In the genomic region with DNA sequence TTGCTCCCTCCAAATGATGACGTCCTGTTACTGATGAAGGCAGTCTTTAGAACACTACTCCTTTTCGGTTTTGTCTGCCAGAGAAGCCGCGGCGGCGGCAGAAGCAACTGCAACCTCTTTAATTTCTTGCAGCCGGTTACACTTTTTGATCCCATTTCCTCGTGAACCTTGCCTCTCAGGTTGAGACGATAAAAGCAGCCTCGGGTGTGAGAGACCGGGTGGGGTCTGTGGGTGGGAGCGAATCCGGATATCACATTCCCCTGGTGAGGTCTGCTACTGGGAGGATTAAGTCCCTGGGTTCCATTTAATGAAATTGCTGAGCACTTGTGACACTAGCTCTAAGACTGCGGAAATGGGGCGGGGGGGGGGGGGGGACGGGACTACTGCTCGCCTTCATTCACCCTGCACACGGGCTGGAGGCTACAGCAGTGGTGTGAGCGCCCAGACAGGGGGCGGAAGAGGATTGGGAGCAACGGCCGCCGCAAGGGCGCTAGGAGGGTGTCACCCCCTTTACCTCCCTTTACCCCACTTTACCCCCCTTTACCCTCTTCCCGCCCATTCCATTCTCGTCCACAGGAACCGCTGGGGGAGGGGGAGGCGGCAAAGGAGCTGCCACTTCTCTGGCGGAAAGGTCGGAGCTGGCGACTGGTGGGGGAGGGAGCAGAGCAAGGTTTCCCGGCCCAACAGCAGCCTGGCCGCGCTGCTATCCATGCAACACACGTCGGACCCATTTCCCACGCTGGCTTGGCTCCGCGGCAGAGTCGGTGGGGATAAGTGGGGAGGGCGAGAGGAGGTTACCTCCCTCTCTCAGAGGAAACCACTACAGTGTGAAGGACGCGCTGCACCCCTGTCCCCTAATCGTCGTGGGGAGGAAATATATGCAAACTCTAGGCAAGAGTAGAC, we compare ENCODE assay signal across 8 mouse cellular contexts. TPM values are rescaled to one million over a fixed set of nuclear protein-coding genes. Genes with fewer than 3 reads are reported as not detected.
DNase-seq lines count a peak whose midpoint lies in the region; ATAC-seq and TF ChIP-seq lines count a peak whose summit lies in the region.

No protein-coding gene starts in this region.

- H3K4me3 ChIP-seq in intestine, embryonic 15.5 days (replicated peaks): peak overlapping the region; percentile 58
- peak overlapping the region; percentile 63 for H3K4me3 ChIP-seq in midbrain, embryonic 11.5 days (ENCODE audit: low read depth, low read length)
- peak overlapping the region; percentile 43 for H3K4me3 ChIP-seq in spleen, adult 2 months (ENCODE audit: extremely low read depth, insufficient read depth, insufficient read length)

- peak overlapping the region; percentile 91 for H3K27ac ChIP-seq in intestine, embryonic 15.5 days
- H3K27ac ChIP-seq in midbrain, embryonic 11.5 days (ENCODE audit: low read depth, low read length): peak overlapping the region; percentile 78
- no peak overlapping the region for H3K27ac ChIP-seq in spleen, adult 2 months (ENCODE audit: insufficient read depth, low read length)

- no peak for TF ChIP-seq CTCF in spleen, adult 2 months (IDR thresholded peaks at IDR 0.05; ENCODE audit: extremely low read depth, insufficient read depth, insufficient read length, insufficient replicate concordance)

- no peaks in the 10 kb centered on the region for H3K36me3 ChIP-seq in intestine, embryonic 15.5 days
- H3K36me3 ChIP-seq in midbrain, embryonic 11.5 days (ENCODE audit: control insufficient read depth, insufficient read depth, low read length): no peaks in the 10 kb centered on the region
- H3K36me3 ChIP-seq in spleen, adult 2 months (ENCODE audit: control insufficient read depth, insufficient read depth, low read length): no peaks in the 10 kb centered on the region

- ATAC-seq in common myeloid progenitor, adult 5-6 weeks (replicated peaks; ENCODE audit: low read depth, poor library complexity, severe bottlenecking): peak; percentile 30
- ATAC-seq in intestine, embryonic 15.5 days: peak; percentile 49
- peak; percentile 73 for ATAC-seq in midbrain, embryonic 11.5 days (ENCODE audit: low FRiP score)

- peak overlapping the region; percentile 93 for H3K4me2 ChIP-seq in intestine, embryonic 15.5 days (replicated peaks)
- peak overlapping the region; percentile 75 for H3K4me2 ChIP-seq in midbrain, embryonic 11.5 days

- peak; percentile 53 for DNase-seq in adrenal gland, postnatal 14 days
- DNase-seq in gastrocnemius, adult 8-10 months (ENCODE audit: low spot score in 2 of 2): peak; percentile 5 to 7
- DNase-seq in left cerebral cortex, postnatal 36 days (ENCODE audit: low spot score in 2 of 2): peak; percentile 61 to 66
- peak; percentile 97 for DNase-seq in midbrain, embryonic 11.5 days (ENCODE audit: low spot score, missing footprints)
- DNase-seq in spleen, adult 2 months (ENCODE audit: low read depth in 1 of 2, low spot score in 2 of 2): no peak
- no peak for DNase-seq in MN1 (ENCODE audit: low spot score)

- no peak for TF ChIP-seq POLR2A in spleen, adult 2 months (IDR thresholded peaks at IDR 0.05; ENCODE audit: low read depth, low read length)

- H3K27me3 ChIP-seq in intestine, embryonic 15.5 days (replicated peaks): no peaks in the 10 kb centered on the region
- H3K27me3 ChIP-seq in midbrain, embryonic 11.5 days (ENCODE audit: control insufficient read depth, insufficient read depth, low read length): peaks cover 2% of the 10 kb centered on the region; the same call in 1 of the 2 replicates
- H3K27me3 ChIP-seq in spleen, adult 2 months (ENCODE audit: control insufficient read depth, insufficient read depth, low read length): peaks cover 29% of the 10 kb centered on the region

- H3K9me3 ChIP-seq in intestine, embryonic 15.5 days: no peaks in the 10 kb centered on the region
- no peaks in the 10 kb centered on the region for H3K9me3 ChIP-seq in midbrain, embryonic 11.5 days (ENCODE audit: control insufficient read depth, low read length)

- intact Hi-C loops in left cerebral cortex, postnatal 36 days (cut with DNase I): loop anchor here (5.0 to 10.0 kb wide), 4 partner anchors 240 to 1112 kb away; no protein-coding TSS in a partner anchor

- under 1% methylated on average over 44 of the region's 45 CpGs for WGBS in intestine, embryonic 15.5 days
- under 1% methylated on average over 35 of the region's 45 CpGs for WGBS in midbrain, embryonic 11.5 days
- 2% methylated on average over 44 of the region's 45 CpGs for WGBS in spleen, adult 2 months

- peak overlapping the region; percentile 47 for H3K9ac ChIP-seq in intestine, embryonic 15.5 days
- H3K9ac ChIP-seq in midbrain, embryonic 11.5 days (ENCODE audit: low read length): peak overlapping the region; percentile 74

- peaks cover 10% of the 10 kb centered on the region; the same call in 1 of the 2 replicates for H3K4me1 ChIP-seq in intestine, embryonic 15.5 days (replicated peaks)
- H3K4me1 ChIP-seq in midbrain, embryonic 11.5 days (ENCODE audit: control insufficient read depth, insufficient read depth, low read length): no peaks in the 10 kb centered on the region
- H3K4me1 ChIP-seq in spleen, adult 2 months (ENCODE audit: control insufficient read depth, insufficient read depth, insufficient read length): peaks cover 10% of the 10 kb centered on the region

RNA-seq across cellular contexts. Expression of gene Pcdh7, which starts 2.9 kb away (rescaled TPM):
- total RNA-seq in adrenal gland, postnatal 14 days (2021): 4.6 and 7.6 TPM in 2 replicates
- 8.1 and 8.7 TPM in 2 replicates for total RNA-seq in common myeloid progenitor, adult 5-6 weeks (2017)
- 1 to 10 TPM; 1.7 to 2.5 (median 2.1) TPM for total RNA-seq in gastrocnemius, adult 8-10 months (2022)
- polyA plus RNA-seq in intestine, embryonic 15.5 days (2015; fragmentation: Nextera tagmentation; extraction: Ambion mirVana): 5.8 and 6.4 TPM in 2 replicates
- 100 to 1,000 TPM; 152 to 173 TPM for total RNA-seq in left cerebral cortex, postnatal 36 days (2021)
- 6.2 and 6.8 TPM in 2 replicates for polyA plus RNA-seq in midbrain, embryonic 11.5 days (2014; fragmentation: Nextera tagmentation; extraction: Ambion mirVana)
- polyA plus RNA-seq in spleen, adult 2 months (2012; rRNA removed): 2.3 and 2.8 TPM in 2 replicates

Comparison
In these comparisons a context has a peak if more than half of its experiments do, and no peak if none do; other contexts are left out.
1. DNase-seq: peak in adrenal gland, postnatal 14 days (single experiment), gastrocnemius, adult 8-10 months (2 of 2), left cerebral cortex, postnatal 36 days (2 of 2) and midbrain, embryonic 11.5 days (single experiment); none in spleen, adult 2 months (0 of 2) and MN1 (single experiment).
2. RNA of gene Pcdh7, which starts 2.9 kb away (total RNA-seq): 152 to 173 TPM in left cerebral cortex, postnatal 36 days; 8.1 to 8.7 TPM in common myeloid progenitor, adult 5-6 weeks, 4.6 to 7.6 TPM in adrenal gland, postnatal 14 days and 1.7 to 2.5 TPM in gastrocnemius, adult 8-10 months; every median in the first group is over 10 times any median in the second.
3. Peak in every context shown above with its lines, with median percentiles within 50 percentile points of each other: ATAC-seq and H3K4me3 ChIP-seq.